Mouse (Mus musculus) MEL (cell line): Measurements from ENCODE around the gene Vps29. TPM values are rescaled to one million over a fixed set of nuclear protein-coding genes. Genes with fewer than 3 reads are reported as not detected.
A peak's percentile ranks its signal among the peaks of the same experiment; 100 is the strongest.

Experiments used
- DNase-seq: peaks from one replicate; pipeline ENCODE4 v3.0.0; 2011; ENCODE audit warnings: low read depth, low spot score
- H3K27ac ChIP-seq: 2 replicates; pipeline ENCODE4 v1.5.1; 2012; ENCODE audit warnings: low read depth, mild to moderate bottlenecking, control low read depth, low read length, moderate library complexity; ENCODE audit not compliant: control insufficient read depth
- H3K27me3 ChIP-seq, 2 experiments: fragments of 150-350 bp in 1 of 2; sonication (generic) in 1 of 2; 2 replicates each; pipeline ENCODE4 v1.6.1; 2012; ENCODE audit warnings: low read length in 2 of 2, mild to moderate bottlenecking in 2 of 2, improper control_type of control experiment in 1 of 2, moderate library complexity in 1 of 2; ENCODE audit not compliant: insufficient read depth in 2 of 2, control insufficient read depth in 1 of 2
- H3K36me3 ChIP-seq, 2 experiments: 2 replicates each; pipeline ENCODE4 v1.6.1; 2012 to 2014; ENCODE audit warnings: low read length in 2 of 2, improper control_type of control experiment in 1 of 2, inconsistent platforms in 1 of 2, mild to moderate bottlenecking in 1 of 2; ENCODE audit not compliant: insufficient read depth in 2 of 2, control insufficient read depth in 1 of 2
- H3K4me1 ChIP-seq, 2 experiments: fragments of 150-350 bp in 1 of 2; sonication (generic) in 1 of 2; 2 replicates each; pipeline ENCODE4 v1.6.1; 2012; ENCODE audit warnings: low read length in 2 of 2, improper control_type of control experiment in 1 of 2, mild to moderate bottlenecking in 1 of 2; ENCODE audit not compliant: insufficient read depth in 2 of 2, control insufficient read depth in 1 of 2
- H3K4me3 ChIP-seq, 2 experiments: fragments of 150-350 bp in 1 of 2; sonication (generic) in 1 of 2; 2 replicates each; pipeline ENCODE4 v1.5.1; 2012; ENCODE audit warnings: low read depth in 2 of 2, low read length in 2 of 2, mild to moderate bottlenecking in 2 of 2, moderate library complexity in 2 of 2, control low read depth in 1 of 2, improper control_type of control experiment in 1 of 2; ENCODE audit not compliant: control insufficient read depth in 1 of 2, insufficient read depth in 1 of 2
- H3K79me2 ChIP-seq: 2 replicates; pipeline ENCODE4 v1.6.1; 2012; ENCODE audit warnings: mild to moderate bottlenecking, low read length, moderate library complexity; ENCODE audit not compliant: control insufficient read depth, poor library complexity, insufficient read depth
- H3K9ac ChIP-seq: 2 replicates; pipeline ENCODE4 v1.6.1; 2012; ENCODE audit warnings: low read depth, mild to moderate bottlenecking, control low read depth, low read length, moderate library complexity; ENCODE audit not compliant: control insufficient read depth, poor library complexity, severe bottlenecking
- H3K9me3 ChIP-seq: fragments of 150-350 bp; sonication (generic); replicated peaks from 2 replicates; pipeline ENCODE4 v1.6.1; 2012; ENCODE audit warnings: mild to moderate bottlenecking, low read length, improper control_type of control experiment, moderate library complexity; ENCODE audit not compliant: insufficient read depth
- CHD1 ChIP-seq: IDR thresholded peaks from 2 replicates; pipeline ENCODE4 v1.6.1; 2012; ENCODE audit warnings: low read depth, mild to moderate bottlenecking, inconsistent platforms, low read length, improper control_type of control experiment
- CTCF ChIP-seq, 3 experiments: IDR thresholded peaks in 2 of 3; conservative IDR thresholded peaks in 1 of 3; 2 replicates each; pipeline ENCODE4 v1.5.1; 2011 to 2012; ENCODE audit warnings: low read length in 3 of 3, low read depth in 2 of 3, mild to moderate bottlenecking in 2 of 3, improper control_type of control experiment in 1 of 3, inconsistent platforms in 1 of 3, mixed read lengths in 1 of 3, moderate library complexity in 1 of 3; ENCODE audit not compliant: control insufficient read depth in 1 of 3, insufficient read depth in 1 of 3, poor library complexity in 1 of 3, severe bottlenecking in 1 of 3
- E2F4 ChIP-seq: IDR thresholded peaks from 2 replicates; pipeline ENCODE4 v1.6.1; 2011; ENCODE audit warnings: low read depth, low read length, improper control_type of control experiment, borderline replicate concordance
- ELF1 ChIP-seq: IDR thresholded peaks from 2 replicates; pipeline ENCODE4 v1.6.1; 2014; ENCODE audit warnings: low read depth, mild to moderate bottlenecking, inconsistent platforms, low read length, improper control_type of control experiment, moderate library complexity
- EP300 ChIP-seq, 2 experiments: IDR thresholded peaks; 2 replicates each; pipeline ENCODE4 v1.6.1; 2011; ENCODE audit warnings: improper control_type of control experiment in 2 of 2, low read length in 2 of 2, low read depth in 1 of 2, mild to moderate bottlenecking in 1 of 2
- GABPA ChIP-seq: IDR thresholded peaks from 2 replicates; pipeline ENCODE4 v1.6.1; 2012; ENCODE audit warnings: low read depth, mild to moderate bottlenecking, inconsistent platforms, low read length, improper control_type of control experiment, moderate library complexity
- GATA1 ChIP-seq: IDR thresholded peaks from 2 replicates; pipeline ENCODE4 v1.6.1; 2011; ENCODE audit warnings: low read depth, low read length, improper control_type of control experiment
- HCFC1 ChIP-seq: IDR thresholded peaks from 2 replicates; pipeline ENCODE4 v1.6.1; 2012; ENCODE audit warnings: low read depth, mild to moderate bottlenecking, inconsistent platforms, low read length, improper control_type of control experiment, moderate library complexity
- KAT2A ChIP-seq: conservative IDR thresholded peaks from 2 replicates; pipeline ENCODE4 v1.6.1; 2012; ENCODE audit warnings: low read depth, low read length, improper control_type of control experiment, inconsistent platforms
- MAFK ChIP-seq: IDR thresholded peaks from 2 replicates; pipeline ENCODE4 v1.6.1; 2011; ENCODE audit warnings: low read depth, mild to moderate bottlenecking, low read length, improper control_type of control experiment, borderline replicate concordance
- MAX ChIP-seq: IDR thresholded peaks from 2 replicates; pipeline ENCODE4 v1.6.1; 2011; ENCODE audit warnings: low read length, improper control_type of control experiment
- MEF2A ChIP-seq: IDR thresholded peaks from 2 replicates; pipeline ENCODE4 v1.6.1; 2014; ENCODE audit warnings: low read depth, mild to moderate bottlenecking, inconsistent platforms, low read length, improper control_type of control experiment; ENCODE audit not compliant: poor library complexity, insufficient replicate concordance, severe bottlenecking; ENCODE audit errors: extremely low read depth
- MXI1 ChIP-seq: IDR thresholded peaks from 2 replicates; pipeline ENCODE4 v1.6.1; 2011; ENCODE audit warnings: mild to moderate bottlenecking, low read depth, low read length, improper control_type of control experiment
- MYC ChIP-seq: IDR thresholded peaks from 2 replicates; pipeline ENCODE4 v1.6.1; 2011; ENCODE audit warnings: low read depth, mild to moderate bottlenecking, low read length, improper control_type of control experiment, moderate library complexity
- NRF1 ChIP-seq: IDR thresholded peaks from 2 replicates; pipeline ENCODE4 v1.6.1; 2014; ENCODE audit warnings: low read depth, mild to moderate bottlenecking, inconsistent platforms, low read length, improper control_type of control experiment, moderate library complexity; ENCODE audit not compliant: poor library complexity, insufficient read depth, severe bottlenecking
- POLR2A ChIP-seq, 2 experiments: IDR thresholded peaks; 2 replicates each; pipeline ENCODE4 v1.6.1; 2011 to 2012; ENCODE audit warnings: low read length in 2 of 2, mild to moderate bottlenecking in 2 of 2, control low read depth in 1 of 2, improper control_type of control experiment in 1 of 2, low read depth in 1 of 2, moderate library complexity in 1 of 2; ENCODE audit not compliant: control insufficient read depth in 1 of 2, insufficient read depth in 1 of 2, poor library complexity in 1 of 2
- POLR2AphosphoS5 ChIP-seq: IDR thresholded peaks from 2 replicates; pipeline ENCODE4 v1.6.1; 2012; ENCODE audit warnings: low read depth, borderline replicate concordance, mild to moderate bottlenecking, inconsistent platforms, low read length, moderate library complexity, mixed read lengths
- RAD21 ChIP-seq: IDR thresholded peaks from 2 replicates; pipeline ENCODE4 v1.6.1; 2011; ENCODE audit warnings: mild to moderate bottlenecking, low read depth, low read length, improper control_type of control experiment
- RCOR1 ChIP-seq: IDR thresholded peaks from 2 replicates; pipeline ENCODE4 v1.6.1; 2012; ENCODE audit warnings: low read depth, mild to moderate bottlenecking, inconsistent platforms, low read length, improper control_type of control experiment
- SIN3A ChIP-seq: IDR thresholded peaks from 2 replicates; pipeline ENCODE4 v1.6.1; 2012; ENCODE audit warnings: low read length, improper control_type of control experiment, inconsistent platforms
- SMC3 ChIP-seq: IDR thresholded peaks from 2 replicates; pipeline ENCODE4 v1.6.1; 2011; ENCODE audit warnings: low read depth, low read length, improper control_type of control experiment
- TAL1 ChIP-seq: IDR thresholded peaks from 2 replicates; pipeline ENCODE4 v1.6.1; 2012; ENCODE audit warnings: mild to moderate bottlenecking, inconsistent platforms, low read length, moderate library complexity, mixed read lengths
- TBP ChIP-seq: IDR thresholded peaks from 2 replicates; pipeline ENCODE4 v1.8.0; 2011; ENCODE audit warnings: low read depth, low read length, improper control_type of control experiment
- TCF12 ChIP-seq: IDR thresholded peaks from 2 replicates; pipeline ENCODE4 v1.6.1; 2014; ENCODE audit warnings: low read depth, mild to moderate bottlenecking, inconsistent platforms, low read length, improper control_type of control experiment, moderate library complexity
- ZC3H11A ChIP-seq: IDR thresholded peaks from 2 replicates; pipeline ENCODE4 v1.6.1; 2012; ENCODE audit warnings: low read depth, mild to moderate bottlenecking, inconsistent platforms, low read length, improper control_type of control experiment
- ZKSCAN1 ChIP-seq: IDR thresholded peaks from 2 replicates; pipeline ENCODE4 v1.6.1; 2012; ENCODE audit warnings: low read depth, mild to moderate bottlenecking, inconsistent platforms, low read length, improper control_type of control experiment, moderate library complexity
- ZNF384 ChIP-seq: IDR thresholded peaks from 2 replicates; pipeline ENCODE4 v1.6.1; 2012; ENCODE audit warnings: low read depth, mild to moderate bottlenecking, inconsistent platforms, low read length, improper control_type of control experiment
- polyA plus RNA-seq, 2 experiments: library from polyadenylated mRNA; stranded (reverse) in 1 of 2; unstranded in 1 of 2; fragments of >175 nt in 1 of 2; fragments of >200 nt in 1 of 2; gene quantifications; 2 replicates each; pipeline versions ENCODE4 v1.2.1 to v1.2.4; 2012; ENCODE audit warnings: low replicate concordance in 2 of 2, low read depth in 1 of 2; ENCODE audit not compliant: insufficient read length in 2 of 2, insufficient read depth in 1 of 2, missing spikeins in 1 of 2
- total RNA-seq: library from RNA; depleted of rRNA; stranded (reverse); fragments of 300-350 nt; gene quantifications from 2 replicates; pipeline ENCODE4 v1.2.3, GENCODE M21; 2012

Gene Vps29
- total and polyA plus RNA-seq, 3 experiments = 92.1 to 424 (median 101) TPM

GRCm38 (mm10) chr5:122392227-122393004, 38.2 kb downstream of the Vps29 start (continued):
- TF ChIP-seq E2F4 = no peak
- no peak for TF ChIP-seq MEF2A
- TF ChIP-seq MAFK = no peak
- TF ChIP-seq CHD1 = no peak
- TF ChIP-seq ELF1 = peak; percentile 11; the same call in 1 of the 2 replicates
- TF ChIP-seq POLR2A (IDR thresholded peaks at IDR 0.05; ENCODE audit: control insufficient read depth in 1 of 2, insufficient read depth in 1 of 2, low read depth in 1 of 2, low read length in 2 of 2, poor library complexity in 1 of 2) = no peak

GRCm38 (mm10) chr5:122393887-122394286, 39.7 kb downstream of the Vps29 start:
- peaks cover 7 to 10% of the 10 kb centered on the region in 2 experiments for H3K36me3 ChIP-seq
- DNase-seq = peak; percentile 83
- no peak overlapping the region for H3K27ac ChIP-seq
- no peak overlapping the region for H3K9ac ChIP-seq
- no peak overlapping the region for H3K4me3 ChIP-seq
- H3K27me3 ChIP-seq = no peaks in the 10 kb centered on the region
- TF ChIP-seq ZNF384 (no peak), HCFC1 (no peak), CHD1 (no peak), RAD21 (peak; percentile 61), TAL1 (no peak), ZKSCAN1 (no peak), MAX (no peak), TCF12 (no peak), GATA1 (no peak), SIN3A (peak; percentile 51; the same call in 1 of the 2 replicates), POLR2AphosphoS5 (no peak), NRF1 (no peak), RCOR1 (no peak), CTCF (IDR thresholded peaks at IDR 0.05 in 2 of 3, conservative IDR thresholded peaks at IDR 0.05 in 1 of 3; ENCODE audit: control insufficient read depth in 1 of 3, insufficient read depth in 1 of 3, low read depth in 2 of 3, low read length in 3 of 3, poor library complexity in 1 of 3, severe bottlenecking in 1 of 3) (peak; percentile 75 to 79 (median 75)), GABPA (no peak), ZC3H11A (peak; percentile 43; the same call in 1 of the 2 replicates), EP300 (IDR thresholded peaks at IDR 0.05; ENCODE audit: low read depth in 1 of 2, low read length in 2 of 2) (no peak), KAT2A (no peak), MYC (no peak), TBP (no peak), SMC3 (peak; percentile 74), MXI1 (no peak; the same call in 1 of the 2 replicates)
- H3K4me1 ChIP-seq = peaks cover 0 to 11% of the 10 kb centered on the region in 2 experiments; a peak in 2 of 4 replicates
- H3K9me3 ChIP-seq = no peaks in the 10 kb centered on the region
- peaks cover 38% of the 10 kb centered on the region for H3K79me2 ChIP-seq
